Mouse (Mus musculus) right cerebral cortex, adult 18-20 months (tissue): ENCODE results near the gene Ngly1.

Experiments used
- DNase-seq: peaks from one replicate; pipeline ENCODE4 v3.0.0; 2022; ENCODE audit warnings: mixed read lengths

The Ngly1 gene

GRCm38 (mm10) chr14:16335835-16336417 lies 86.8 kb downstream of the Ngly1 start:
- DNase-seq, result no peak

DNA sequence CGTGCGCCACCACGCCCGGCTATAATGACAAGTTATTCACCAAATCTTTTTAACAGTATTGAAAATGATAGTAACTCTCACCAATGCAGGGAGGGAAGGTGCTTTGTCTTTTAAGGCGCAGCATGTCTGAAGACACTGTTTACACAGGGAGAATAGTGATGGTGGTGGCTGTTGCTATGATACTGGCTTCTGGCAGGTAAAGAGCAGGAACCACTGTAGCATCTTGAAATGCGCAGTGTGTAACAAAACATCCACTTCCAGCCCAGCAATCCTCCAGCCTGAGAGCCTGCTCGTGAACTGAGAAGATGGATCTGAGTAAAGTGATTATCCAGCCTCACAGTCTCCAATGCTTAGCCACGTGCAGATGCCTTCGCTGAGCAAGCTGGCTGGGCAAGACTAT lies 98.4 kb downstream of the Ngly1 start:
- no peak for DNase-seq

DNA sequence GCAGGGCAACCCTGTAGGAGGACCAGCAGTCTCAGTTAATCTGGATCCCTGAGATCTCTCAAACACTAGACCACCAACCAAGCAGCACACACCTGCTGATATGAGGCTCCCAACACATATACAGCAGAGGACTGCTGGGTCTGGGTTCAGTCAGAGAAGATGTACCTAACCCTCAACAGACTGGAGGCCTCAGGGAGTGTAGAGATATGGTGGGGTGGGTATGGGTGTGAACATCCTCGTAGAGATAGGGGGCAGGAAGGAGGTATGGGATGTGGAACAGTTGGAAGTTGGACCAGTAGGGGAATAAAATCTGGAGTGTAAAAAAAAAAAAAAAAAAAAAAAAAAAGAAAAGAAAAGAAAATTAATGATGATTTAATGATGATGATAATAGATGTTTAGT lies 110.6 kb downstream of the Ngly1 start:
- no peak for DNase-seq
